Mouse (Mus musculus): ENCODE measurements around the gene Ube2g1.

GRCm38 (mm10) chr11:72733736-72734135, 126.7 kb downstream of the Ube2g1 start:
- TF ChIP-seq CTCF (IDR thresholded peaks at IDR 0.05; ENCODE audit: low read depth, low read length) (no peak), POLR2A (IDR thresholded peaks at IDR 0.05; ENCODE audit: insufficient read depth, low read length) (no peak)

Data from ES-Bruce4 (cell line).